Mouse (Mus musculus): Measurements from ENCODE around the gene Cadm4.

GRCm38 (mm10) chr7:24445266-24445926 is 36.4 kb upstream of the Cadm4 start:
- TF ChIP-seq CTCF (conservative IDR thresholded peaks at IDR 0.05; ENCODE audit: low read length) (no peak), NANOG (IDR thresholded peaks at IDR 0.05; ENCODE audit: borderline replicate concordance, low read length) (no peak), POU5F1 (IDR thresholded peaks at IDR 0.05; ENCODE audit: borderline replicate concordance, low read length) (no peak)

Measured in E14TG2a.4 (cell line).